Comparison of ENCODE assay signal across 21 mouse cellular contexts in genomic region chr4:111383101-111383500, GRCm38 (mm10). TPM values are rescaled to one million over a fixed set of nuclear protein-coding genes. Genes with fewer than 3 reads are reported as not detected.
A peak's percentile ranks its signal among the peaks of the same experiment; 100 is the strongest.
DNase-seq lines count a peak whose midpoint lies in the region; TF ChIP-seq lines count a peak whose summit lies in the region.
"Had no signal": no experiment of that assay in that cellular context is flagged by ENCODE, and none has a peak within 500 bp of the region (broad histone marks: within the 10 kb centered on the region; RNA-seq: fewer than 3 reads in every experiment).

No protein-coding gene starts in this region.

- no peak for TF ChIP-seq POLR2A in kidney, adult 2 months (IDR thresholded peaks at IDR 0.05; ENCODE audit: low read depth, low read length)

- no peak for TF ChIP-seq CTCF in kidney, adult 2 months (conservative IDR thresholded peaks at IDR 0.05; ENCODE audit: insufficient read depth, insufficient read length, low read depth, low read length)

- peaks cover 9% of the 10 kb centered on the region; the same call in 1 of the 2 replicates for H3K4me1 ChIP-seq in kidney, adult 2 months (ENCODE audit: control insufficient read depth, insufficient read depth, low read length)
- H3K4me1 ChIP-seq: embryonic facial prominence, embryonic 13.5 days; forebrain, embryonic 13.5 days; heart, embryonic 15.5 days had no signal

- no peaks in the 10 kb centered on the region for H3K36me3 ChIP-seq in kidney, adult 2 months (ENCODE audit: control insufficient read depth, insufficient read depth, low read length)
- H3K36me3 ChIP-seq: embryonic facial prominence, embryonic 13.5 days; G1E; heart, embryonic 15.5 days had no signal

- 38% methylated on average over 2 of the region's 2 CpGs for WGBS in kidney, adult 2 months

- H3K4me3 ChIP-seq in kidney, adult 2 months (ENCODE audit: insufficient read depth, low read depth, low read length): no peak overlapping the region
- H3K4me3 ChIP-seq: embryonic facial prominence, embryonic 13.5 days; forebrain, embryonic 13.5 days; gastrocnemius, adult 2 months; heart, adult 2 months; heart, embryonic 15.5 days had no signal

- peak overlapping the region; percentile 90 for H3K27ac ChIP-seq in kidney, adult 2 months (ENCODE audit: insufficient read depth, low read depth, low read length)
- H3K27ac ChIP-seq: embryonic facial prominence, embryonic 13.5 days; forebrain, embryonic 13.5 days; gastrocnemius, adult 2 months; heart, adult 2 months; heart, embryonic 15.5 days; hindbrain, embryonic 14.5 days had no signal

- no peaks in the 10 kb centered on the region for H3K27me3 ChIP-seq in kidney, adult 2 months (replicated peaks; ENCODE audit: control insufficient read depth, insufficient read depth, low read length)
- H3K27me3 ChIP-seq: embryonic facial prominence, embryonic 13.5 days; forebrain, embryonic 13.5 days; heart, embryonic 15.5 days had no signal

- DNase-seq in kidney, adult 2 months: peak; percentile 92
- peak; percentile 92 for DNase-seq in kidney, adult 9 months
- peak; percentile 15 for DNase-seq in kidney, postnatal 10 days
- peak; percentile 2 to 10 for DNase-seq in kidney, postnatal 4 days
- DNase-seq in adrenal gland, postnatal 36 days: no peak
- DNase-seq in cerebellum, adult 9-11 months: no peak
- no peak for DNase-seq in frontal cortex, adult 2 months (ENCODE audit: extremely low spot score in 1 of 2, low spot score in 1 of 2)
- DNase-seq: adrenal gland, adult 8-10 months; cerebellum, adult 11 months; cerebellum, adult 8-10 months; cerebellum, postnatal 36 days; forebrain, postnatal 0 days; gastrocnemius, adult 2 months; gastrocnemius, postnatal 36 days; heart, adult 2 months; heart, postnatal 14 days had no signal

RNA-seq across cellular contexts. Expression of gene Bend5, which starts 31.7 kb away (rescaled TPM):
- polyA plus RNA-seq in kidney, adult 2 months (2012; rRNA removed): 24.3 and 34.2 TPM in 2 replicates
- 10 to 100 TPM; 12.0 to 12.2 TPM for total RNA-seq in adrenal gland, postnatal 36 days (2021)
- 9.6 and 12.0 TPM in 2 replicates for polyA plus RNA-seq in frontal cortex, adult 2 months (2012; rRNA removed)
- total RNA-seq: G1E had no signal
- polyA plus RNA-seq: G1E had no signal

Comparison
In these comparisons a context has a peak if more than half of its experiments do, and no peak if none do; other contexts are left out.
1. DNase-seq: peak in kidney, adult 2 months (single experiment), kidney, adult 9 months (single experiment), kidney, postnatal 10 days (single experiment) and kidney, postnatal 4 days (2 of 2); none in adrenal gland, postnatal 36 days (0 of 2), cerebellum, adult 9-11 months (single experiment) and frontal cortex, adult 2 months (0 of 2).